Mouse (Mus musculus): Measurements from ENCODE around the gene Pld3. TPM values are rescaled to one million over a fixed set of nuclear protein-coding genes. Genes with fewer than 3 reads are reported as not detected.

The Pld3 gene
- polyA plus RNA-seq, 1 experiment, result 195 TPM

GRCm38 (mm10) chr7:27490227-27490542, 62.8 kb downstream of the Pld3 start:
- TF ChIP-seq CTCF (IDR thresholded peaks at IDR 0.05; ENCODE audit: borderline replicate concordance, insufficient read depth, low read length) (no peak), POLR2A (IDR thresholded peaks at IDR 0.05; ENCODE audit: low read depth, low read length) (no peak)
- H3K4me1 ChIP-seq (ENCODE audit: control insufficient read depth, insufficient read depth, low read length), result peaks cover 16% of the 10 kb centered on the region

GRCm38 (mm10) chr7:27489270-27489869, 63.6 kb downstream of the Pld3 start:
- Histone ChIP-seq H3K4me3 (ENCODE audit: insufficient read depth, low read length) (peak overlapping the region; percentile 94; the same call in 1 of the 2 replicates), H3K4me1 (ENCODE audit: control insufficient read depth, insufficient read depth, low read length) (peaks cover 16% of the 10 kb centered on the region), H3K27ac (ENCODE audit: insufficient read depth, low read length) (peak overlapping the region; percentile 100)
- no peak for TF ChIP-seq POLR2A (IDR thresholded peaks at IDR 0.05; ENCODE audit: low read depth, low read length)
- no peak for TF ChIP-seq CTCF (IDR thresholded peaks at IDR 0.05; ENCODE audit: borderline replicate concordance, insufficient read depth, low read length)

More at GRCm38 (mm10) chr7:27490227-27490542, 62.8 kb downstream of the Pld3 start:
- Histone ChIP-seq H3K27ac (ENCODE audit: insufficient read depth, low read length) (peak overlapping the region; percentile 96), H3K4me3 (ENCODE audit: insufficient read depth, low read length) (no peak overlapping the region; the same call in 1 of the 2 replicates)

GRCm38 (mm10) chr7:27487740-27488268, 65.2 kb downstream of the Pld3 start:
- Histone ChIP-seq H3K4me3 (ENCODE audit: insufficient read depth, low read length) (peak overlapping the region; percentile 94), H3K27ac (ENCODE audit: insufficient read depth, low read length) (peak overlapping the region; percentile 100), H3K4me1 (ENCODE audit: control insufficient read depth, insufficient read depth, low read length) (peaks cover 16% of the 10 kb centered on the region)
- TF ChIP-seq CTCF (IDR thresholded peaks at IDR 0.05; ENCODE audit: borderline replicate concordance, insufficient read depth, low read length) (no peak), POLR2A (IDR thresholded peaks at IDR 0.05; ENCODE audit: low read depth, low read length) (peak; percentile 67; the same call in 1 of the 2 replicates)

GRCm38 (mm10) chr7:27486770-27487697, 66.0 kb downstream of the Pld3 start, which contains the start of gene Sertad1:
Sertad1 (plus strand) TSS chr7:27486910.
- peak within 1 kb of the TSS; percentile 100 for H3K27ac ChIP-seq (ENCODE audit: insufficient read depth, low read length)
- H3K4me3 ChIP-seq (ENCODE audit: insufficient read depth, low read length), result peak within 1 kb of the TSS; percentile 94
- H3K4me1 ChIP-seq (ENCODE audit: control insufficient read depth, insufficient read depth, low read length), result peaks cover 16% of the 10 kb centered on the region
- TF ChIP-seq CTCF (IDR thresholded peaks at IDR 0.05; ENCODE audit: borderline replicate concordance, insufficient read depth, low read length) (no peak), POLR2A (IDR thresholded peaks at IDR 0.05; ENCODE audit: low read depth, low read length) (peak; percentile 100)

- H3K27ac ChIP-seq (ENCODE audit: insufficient read depth, low read length), result peak overlapping the region; percentile 78
- TF ChIP-seq POLR2A (IDR thresholded peaks at IDR 0.05; ENCODE audit: low read depth, low read length) (no peak; the same call in 1 of the 2 replicates), CTCF (IDR thresholded peaks at IDR 0.05; ENCODE audit: borderline replicate concordance, insufficient read depth, low read length) (no peak)
- H3K4me1 ChIP-seq (ENCODE audit: control insufficient read depth, insufficient read depth, low read length), result peaks cover 15% of the 10 kb centered on the region
- peak overlapping the region; percentile 42 for H3K4me3 ChIP-seq (ENCODE audit: insufficient read depth, low read length)
Observed at GRCm38 (mm10) chr7:27486102-27486769, 66.8 kb downstream of the Pld3 start.

GRCm38 (mm10) chr7:27483860-27484259, 69.2 kb downstream of the Pld3 start:
- no peak for TF ChIP-seq POLR2A (IDR thresholded peaks at IDR 0.05; ENCODE audit: low read depth, low read length)
- TF ChIP-seq CTCF (IDR thresholded peaks at IDR 0.05; ENCODE audit: borderline replicate concordance, insufficient read depth, low read length), result no peak
- peaks cover 6% of the 10 kb centered on the region for H3K4me1 ChIP-seq (ENCODE audit: control insufficient read depth, insufficient read depth, low read length)
- H3K4me3 ChIP-seq (ENCODE audit: insufficient read depth, low read length), result no peak overlapping the region
- H3K27ac ChIP-seq (ENCODE audit: insufficient read depth, low read length), result no peak overlapping the region

Other genes with a start within 250 kb of the Pld3 start
- 46.5 and 50.6 TPM in 2 replicates for gene Ltbp4, start 215.5 kb downstream of the Pld3 start, polyA plus RNA-seq (2011; ENCODE audit: insufficient read length, low read depth, missing spikeins)
- 35.9 and 41.2 TPM in 2 replicates for gene Shkbp1, start 197.2 kb downstream of the Pld3 start, polyA plus RNA-seq (2011; ENCODE audit: insufficient read length, low read depth, missing spikeins)
- 6.2 TPM in 1 of 2 replicates, not detected in the other for gene Gm20479, start 195.8 kb downstream of the Pld3 start, polyA plus RNA-seq (2011; ENCODE audit: insufficient read length, low read depth, missing spikeins)
- gene Sptbn4, start 105.5 kb downstream of the Pld3 start, polyA plus RNA-seq (2011; ENCODE audit: insufficient read length, low read depth, missing spikeins), result 0.51 and 0.78 TPM in 2 replicates
- 16.6 and 32.1 TPM in 2 replicates for gene Blvrb, start 105.2 kb downstream of the Pld3 start, polyA plus RNA-seq (2011; ENCODE audit: insufficient read length, low read depth, missing spikeins)
- gene Sertad3, start 79.5 kb downstream of the Pld3 start, polyA plus RNA-seq (2011; ENCODE audit: insufficient read length, low read depth, missing spikeins), result 12.9 and 14.1 TPM in 2 replicates
- gene Sertad1, start 66.3 kb downstream of the Pld3 start, polyA plus RNA-seq (2011; ENCODE audit: insufficient read length, low read depth, missing spikeins), result 23.7 and 28.5 TPM in 2 replicates
- 5.4 and 5.6 TPM in 2 replicates for gene Prx, start 53.9 kb downstream of the Pld3 start, polyA plus RNA-seq (2011; ENCODE audit: insufficient read length, low read depth, missing spikeins)
- gene Hipk4, start 30.0 kb downstream of the Pld3 start, polyA plus RNA-seq (2011; ENCODE audit: insufficient read length, low read depth, missing spikeins), result 1.1 and 1.5 TPM in 2 replicates
- gene 2310022A10Rik, start within 50 bp of the Pld3 start, polyA plus RNA-seq (2011; ENCODE audit: insufficient read length, low read depth, missing spikeins), result 12.6 and 14.0 TPM in 2 replicates
- 84.5 and 98.2 TPM in 2 replicates for gene Akt2, start 38.3 kb upstream of the Pld3 start, polyA plus RNA-seq (2011; ENCODE audit: insufficient read length, low read depth, missing spikeins)
- not detected in 2 replicates for gene Ttc9b, start 100.7 kb upstream of the Pld3 start, polyA plus RNA-seq (2011; ENCODE audit: insufficient read length, low read depth, missing spikeins)
- 26.2 and 28.1 TPM in 2 replicates for gene Map3k10, start 121.4 kb upstream of the Pld3 start, polyA plus RNA-seq (2011; ENCODE audit: insufficient read length, low read depth, missing spikeins)
- gene Zfp607b, start 136.1 kb upstream of the Pld3 start, polyA plus RNA-seq (2011; ENCODE audit: insufficient read length, low read depth, missing spikeins), result 1.7 and 2.2 TPM in 2 replicates
- gene Zfp60, start 178.2 kb upstream of the Pld3 start, polyA plus RNA-seq (2011; ENCODE audit: insufficient read length, low read depth, missing spikeins), result 18.1 and 23.5 TPM in 2 replicates